Mouse (Mus musculus) bone marrow, adult 2 months (tissue): ENCODE measurements around the gene Flnb. TPM values are rescaled to one million over a fixed set of nuclear protein-coding genes. Genes with fewer than 3 reads are reported as not detected.

ENCODE experiments used
- H3K27ac ChIP-seq: fragments of 200-500 bp; 2 replicates; pipeline ENCODE4 v1.5.1; 2012; ENCODE audit warnings: low read depth, mild to moderate bottlenecking, control low read depth, inconsistent platforms, low read length; ENCODE audit not compliant: control insufficient read depth, poor library complexity, insufficient read depth
- H3K4me1 ChIP-seq: fragments of 200-500 bp; 2 replicates; pipeline ENCODE4 v1.6.1; 2011; ENCODE audit warnings: low read length; ENCODE audit not compliant: control insufficient read depth, insufficient read depth
- H3K4me3 ChIP-seq: fragments of 200-500 bp; replicated peaks from 2 replicates; pipeline ENCODE3; 2011; ENCODE audit warnings: mild to moderate bottlenecking, low read depth, low read length, control low read depth; ENCODE audit not compliant: control insufficient read depth
- CTCF ChIP-seq: fragments of 200-500 bp; IDR thresholded peaks from 2 replicates; pipeline ENCODE4 v1.5.1; 2011; ENCODE audit warnings: low read length, control low read depth; ENCODE audit not compliant: control insufficient read depth, insufficient read depth
- POLR2A ChIP-seq: fragments of 200-500 bp; IDR thresholded peaks from 2 replicates; pipeline ENCODE4 v1.6.1; 2011; ENCODE audit warnings: low read depth, mild to moderate bottlenecking, control low read depth, low read length, borderline replicate concordance; ENCODE audit not compliant: control insufficient read depth
- WGBS: fragments of 180-500 bp; shearing (Covaris S2); methylation state at CpG from one replicate; pipeline ENCODE4 v1.1.7; 2018; 5-methylcytosine and 5-hydroxymethylcytosine counted together
- polyA plus RNA-seq: library from polyadenylated mRNA; stranded (reverse); fragments of >200 nt; gene quantifications from 2 replicates; pipeline ENCODE4 v1.2.4, GENCODE M21; 2011; ENCODE audit warnings: low replicate concordance; ENCODE audit not compliant: missing spikeins, insufficient read depth, insufficient read length

Gene Flnb
- polyA plus RNA-seq, 1 experiment: 5.4 TPM

DNA sequence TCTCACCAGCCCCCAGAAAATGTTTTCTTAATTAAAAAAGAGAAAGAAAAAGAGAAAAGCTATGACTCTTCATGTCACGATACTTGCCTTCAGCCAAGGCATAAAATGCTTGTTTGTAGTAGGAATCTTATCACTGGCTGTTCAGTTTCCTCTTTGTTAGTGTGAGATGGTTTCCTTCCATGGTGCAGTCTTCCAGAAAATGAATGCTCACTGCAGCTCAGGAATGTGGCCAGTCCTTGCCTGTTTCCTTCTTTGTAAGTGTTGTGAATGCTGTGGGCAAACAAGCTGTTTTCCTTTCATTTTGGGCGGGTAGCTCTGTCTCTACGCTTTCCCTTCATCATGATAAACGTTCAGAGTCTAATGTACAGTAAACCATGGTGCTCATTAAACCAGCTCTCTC lies 56.7 kb downstream of the Flnb start:
- H3K4me3 ChIP-seq: no peak overlapping the region
- no peak overlapping the region for H3K27ac ChIP-seq
- WGBS: 71% methylated on average over 4 of the region's 4 CpGs
- no peak for TF ChIP-seq CTCF
- TF ChIP-seq POLR2A: no peak
- no peaks in the 10 kb centered on the region; the same call in 1 of the 2 replicates for H3K4me1 ChIP-seq

DNA sequence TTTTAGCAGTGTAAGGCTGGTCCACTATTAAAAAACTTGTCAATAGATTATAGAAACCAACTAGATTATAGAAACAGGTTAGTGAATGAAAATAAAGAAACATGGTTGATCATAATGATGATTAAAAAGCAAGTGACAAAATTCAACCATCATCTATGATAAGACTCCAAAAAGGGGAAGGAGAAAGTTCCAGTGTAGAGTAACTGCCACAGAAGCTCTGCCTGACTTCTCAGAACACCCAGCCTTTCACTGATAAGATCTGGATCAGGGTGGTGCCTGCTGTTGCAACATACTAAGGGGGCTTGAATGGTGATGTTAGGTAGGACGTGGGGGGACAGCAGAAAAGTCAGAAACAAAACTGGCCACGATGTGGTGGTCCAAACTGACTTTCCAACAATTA lies 60.2 kb downstream of the Flnb start:
- WGBS: 7% methylated on average over 2 of the region's 2 CpGs
- no peaks in the 10 kb centered on the region; the same call in 1 of the 2 replicates for H3K4me1 ChIP-seq
- TF ChIP-seq CTCF: no peak
- no peak for TF ChIP-seq POLR2A
- no peak overlapping the region for H3K4me3 ChIP-seq
- H3K27ac ChIP-seq: no peak overlapping the region

DNA sequence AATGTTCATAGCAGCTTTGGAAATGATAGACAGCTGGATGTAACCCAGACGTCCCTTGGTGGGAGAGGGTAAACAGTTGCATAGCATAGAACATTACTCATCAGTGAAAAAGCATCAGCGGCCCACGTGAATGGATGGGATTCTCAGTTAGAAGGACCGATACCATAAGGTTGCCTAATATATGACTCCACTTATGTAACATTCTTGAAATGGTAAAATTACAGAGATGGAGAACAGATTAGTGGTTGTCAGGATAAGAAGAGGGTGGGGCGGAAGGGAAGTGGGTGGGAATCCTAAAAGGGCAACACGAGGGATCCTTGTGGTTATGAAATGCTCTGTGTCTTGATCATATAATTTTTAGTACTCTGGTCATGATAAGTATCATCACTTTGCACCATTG lies 62.6 kb downstream of the Flnb start:
- no peak overlapping the region for H3K4me3 ChIP-seq
- no peaks in the 10 kb centered on the region; the same call in 1 of the 2 replicates for H3K4me1 ChIP-seq
- no peak overlapping the region for H3K27ac ChIP-seq
- no peak for TF ChIP-seq CTCF
- TF ChIP-seq POLR2A: no peak
- WGBS: 31% methylated on average over 6 of the region's 6 CpGs

DNA sequence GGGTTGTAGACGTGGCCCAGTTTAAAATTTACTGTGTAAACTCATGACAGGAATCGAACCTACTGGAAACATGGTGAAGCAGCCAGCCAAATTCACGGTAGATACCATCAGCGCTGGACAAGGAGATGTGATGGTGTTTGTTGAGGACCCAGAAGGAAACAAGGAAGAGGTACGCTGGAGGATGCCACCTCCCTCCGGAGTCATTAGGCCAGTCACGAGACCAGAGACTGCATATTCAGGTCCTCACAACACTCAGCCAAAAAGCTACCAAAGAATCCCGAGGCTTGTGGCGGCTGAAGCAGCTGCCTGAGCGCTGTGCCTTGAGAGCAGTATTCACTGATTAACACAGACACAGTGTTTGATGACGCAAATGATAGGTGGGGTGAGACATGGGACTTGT lies 63.8 kb downstream of the Flnb start:
- Histone ChIP-seq H3K4me3 (no peak overlapping the region), H3K4me1 (no peaks in the 10 kb centered on the region; the same call in 1 of the 2 replicates), H3K27ac (no peak overlapping the region)
- WGBS: 86% methylated on average over 11 of the region's 11 CpGs
- no peak for TF ChIP-seq POLR2A
- TF ChIP-seq CTCF: no peak

DNA sequence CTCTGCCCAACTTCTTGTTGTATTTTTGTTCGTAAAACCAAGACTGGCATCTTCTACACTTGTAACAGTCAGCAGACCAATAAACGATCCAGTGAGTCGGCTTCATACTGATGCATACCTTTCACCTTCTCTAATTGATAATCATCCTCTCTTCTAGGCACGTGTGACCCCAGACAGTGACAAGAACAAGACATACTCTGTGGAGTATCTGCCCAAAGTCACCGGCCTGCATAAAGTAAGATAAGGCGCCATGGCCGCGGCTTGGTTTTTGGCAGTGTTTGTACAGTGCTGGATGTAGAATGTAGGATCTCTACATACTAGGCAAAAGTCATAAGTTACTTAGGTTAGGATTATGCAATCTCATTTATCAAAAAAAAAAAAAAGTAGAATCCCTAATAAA lies 64.3 kb downstream of the Flnb start:
- WGBS: 77% methylated on average over 8 of the region's 8 CpGs
- no peaks in the 10 kb centered on the region; the same call in 1 of the 2 replicates for H3K4me1 ChIP-seq
- no peak overlapping the region for H3K4me3 ChIP-seq
- no peak for TF ChIP-seq CTCF
- no peak for TF ChIP-seq POLR2A
- H3K27ac ChIP-seq: no peak overlapping the region

DNA sequence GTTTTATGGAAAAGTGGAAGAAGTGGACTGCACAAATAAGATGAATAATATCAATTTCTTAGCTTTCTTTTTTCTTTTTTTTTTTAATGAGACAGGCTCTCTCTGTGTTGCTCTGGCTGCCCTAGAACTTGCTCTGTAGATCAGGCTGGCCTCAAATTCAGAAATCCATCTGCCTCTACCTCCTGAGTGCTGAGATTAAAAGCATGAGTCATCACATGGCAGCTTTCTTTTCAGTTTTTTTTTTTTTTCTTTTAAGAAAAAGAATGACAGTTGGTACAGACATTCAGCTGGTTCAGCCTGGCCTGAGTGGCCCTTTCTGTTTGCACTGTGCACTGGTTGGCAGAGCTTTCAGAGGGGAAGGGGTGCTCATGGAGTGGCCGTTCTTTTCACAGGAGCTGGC lies 66.4 kb downstream of the Flnb start:
- WGBS: 75% methylated on average over 1 of the region's 1 CpGs

DNA sequence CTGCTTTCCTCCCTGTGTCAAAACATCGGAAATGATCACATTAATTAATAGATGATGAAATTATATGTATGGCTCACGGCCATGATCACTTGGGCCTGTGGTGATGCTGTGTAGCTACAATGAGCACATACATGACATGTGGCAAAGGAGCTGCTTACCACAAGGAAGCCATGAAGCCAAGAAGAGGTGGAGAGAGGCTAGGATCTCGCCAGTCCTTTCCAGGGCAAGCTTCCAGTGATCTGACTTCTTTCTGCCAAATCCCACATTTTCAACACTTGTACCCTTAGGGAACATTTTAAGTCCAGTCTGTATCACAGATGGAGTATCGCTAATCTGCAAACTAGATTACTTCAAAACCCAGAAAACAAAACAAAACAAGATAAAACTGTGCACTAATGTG lies 67.1 kb downstream of the Flnb start:
- Histone ChIP-seq H3K27ac (no peak overlapping the region), H3K4me3 (no peak overlapping the region), H3K4me1 (no peaks in the 10 kb centered on the region)
- no peak for TF ChIP-seq CTCF
- no peak for TF ChIP-seq POLR2A
- 84% methylated on average over 4 of the region's 4 CpGs for WGBS

More for the DNA sequence above, 66.4 kb downstream of the Flnb start:
- Histone ChIP-seq H3K27ac (no peak overlapping the region), H3K4me3 (no peak overlapping the region), H3K4me1 (no peaks in the 10 kb centered on the region)
- TF ChIP-seq CTCF: no peak
- no peak for TF ChIP-seq POLR2A

DNA sequence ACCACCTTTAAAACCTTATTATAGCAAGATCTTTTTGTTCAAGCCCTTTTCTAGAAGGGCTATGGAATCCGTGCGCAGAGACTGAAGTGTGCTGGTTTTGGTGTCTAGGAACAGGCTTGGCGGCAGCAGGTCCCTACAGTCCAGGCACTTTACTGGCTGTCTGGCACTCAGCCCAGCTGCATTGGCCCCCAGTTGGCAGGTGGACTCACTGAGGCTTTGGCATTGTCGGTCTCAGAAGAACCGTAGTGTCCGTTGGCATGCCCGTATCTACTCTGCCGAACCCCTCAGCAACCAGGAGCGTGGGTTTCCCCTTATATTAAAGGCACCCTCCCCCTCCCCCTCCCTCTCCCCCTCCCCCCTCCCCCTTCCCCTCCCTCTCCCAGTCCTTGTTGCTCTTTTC lies 67.8 kb downstream of the Flnb start:
- no peak for TF ChIP-seq CTCF
- no peak for TF ChIP-seq POLR2A
- WGBS: 90% methylated on average over 9 of the region's 9 CpGs
- Histone ChIP-seq H3K4me3 (no peak overlapping the region), H3K27ac (no peak overlapping the region), H3K4me1 (no peaks in the 10 kb centered on the region; the same call in 1 of the 2 replicates)

DNA sequence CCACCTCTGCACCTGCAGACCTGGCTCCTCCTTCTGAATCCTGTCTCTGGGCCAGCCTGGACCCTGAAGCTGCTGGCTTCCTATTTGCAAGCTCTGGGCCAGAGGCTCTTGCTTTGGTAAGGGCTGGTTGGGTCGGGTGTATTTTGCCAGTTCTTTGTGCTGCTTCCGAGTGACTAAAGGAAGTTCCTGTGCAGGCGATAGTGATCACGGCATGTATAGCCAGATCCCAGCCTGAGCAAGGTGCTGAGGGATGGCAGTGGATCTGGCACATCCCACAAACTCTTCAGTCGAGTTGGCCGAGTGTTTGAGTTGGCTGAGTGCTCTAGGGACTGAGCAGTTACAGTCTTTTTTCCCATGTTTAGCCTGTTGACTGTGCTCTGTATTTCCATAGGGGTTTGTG lies 68.3 kb downstream of the Flnb start:
- TF ChIP-seq POLR2A (no peak), CTCF (no peak)
- Histone ChIP-seq H3K4me3 (no peak overlapping the region), H3K4me1 (no peaks in the 10 kb centered on the region; the same call in 1 of the 2 replicates), H3K27ac (no peak overlapping the region)
- WGBS: 74% methylated on average over 6 of the region's 6 CpGs

DNA sequence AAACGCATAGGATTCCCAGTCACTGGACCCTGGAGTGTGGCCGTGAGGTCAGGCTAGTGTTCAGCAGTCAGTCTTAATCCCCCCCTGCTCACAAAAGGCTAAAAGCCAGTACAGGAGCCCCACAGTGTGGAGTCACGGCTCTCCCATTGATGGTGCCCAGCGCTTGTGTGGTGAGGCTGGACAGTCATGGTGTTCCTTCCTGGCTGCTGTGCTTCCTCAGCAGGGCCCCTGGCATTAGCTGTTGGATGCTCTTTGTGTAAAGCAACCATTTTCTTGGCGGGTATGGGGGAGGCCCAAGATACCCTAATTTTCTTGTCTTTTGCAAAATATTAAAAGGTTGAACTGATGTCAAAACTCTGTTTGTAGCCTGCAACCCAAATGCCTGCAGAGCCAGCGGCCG lies 69.4 kb downstream of the Flnb start:
- 80% methylated on average over 7 of the region's 7 CpGs for WGBS
- Histone ChIP-seq H3K27ac (no peak overlapping the region), H3K4me3 (no peak overlapping the region), H3K4me1 (no peaks in the 10 kb centered on the region; the same call in 1 of the 2 replicates)
- no peak for TF ChIP-seq CTCF
- no peak for TF ChIP-seq POLR2A
